Mouse (Mus musculus) spleen, postnatal 14 days (tissue): Measurements from ENCODE around the gene Ncbp3.

ENCODE experiments used
- DNase-seq, 2 experiments: peaks; one replicate each; pipeline ENCODE4 v3.0.0; 2021 to 2022; ENCODE audit warnings: low spot score in 2 of 2

Gene Ncbp3

DNA sequence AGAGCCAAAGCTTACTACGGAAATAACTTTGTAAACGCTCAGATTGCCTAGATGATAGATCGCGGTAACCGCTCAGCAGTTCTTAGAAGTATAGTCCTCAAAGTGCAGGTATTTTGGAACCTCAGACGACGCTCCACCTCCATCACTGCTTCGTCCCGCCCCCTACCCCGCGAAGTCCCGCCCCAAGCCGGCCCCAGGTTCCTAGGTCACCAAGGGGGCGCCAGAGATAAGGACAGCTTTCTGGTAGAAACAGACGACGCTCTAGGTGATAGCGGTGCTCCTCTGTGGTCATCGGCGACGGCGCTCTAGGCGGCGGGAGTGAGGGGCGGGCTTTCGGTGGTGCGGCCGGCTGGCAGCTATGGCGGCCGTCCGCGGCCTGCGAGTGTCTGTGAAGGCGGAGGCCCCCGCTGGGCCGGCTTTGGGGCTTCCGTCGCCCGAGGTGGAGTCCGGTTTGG, at the start of gene Ncbp3:
Gene Ncbp3 (plus strand): TSS at position 242 of the 455 bp plus-strand sequence.
- DNase-seq = peak; percentile 97

DNA sequence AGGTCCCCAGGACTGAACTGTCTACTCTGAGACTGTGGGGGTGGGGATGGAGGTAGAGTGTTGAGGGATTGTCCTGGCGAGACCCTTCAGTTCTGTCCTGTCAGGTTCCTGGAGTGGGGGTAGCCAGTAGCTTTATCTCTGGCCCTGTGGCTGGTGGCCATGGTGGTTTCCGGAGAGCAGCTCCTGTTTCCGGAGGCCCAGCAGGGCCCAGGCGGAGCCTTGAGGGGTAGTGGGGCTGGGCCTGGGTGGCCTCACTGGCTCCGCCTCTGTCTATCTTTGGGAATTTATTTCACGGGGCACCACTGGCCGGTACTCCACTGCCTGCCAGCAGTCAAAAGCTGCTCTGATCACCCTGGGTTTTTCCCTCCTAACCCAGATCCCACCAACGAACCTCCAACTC, 48.8 kb upstream of the Ncbp3 start, which contains the start of gene P2rx1:
Gene P2rx1 (plus strand): TSS at position 333 of the 400 bp plus-strand sequence.
- DNase-seq = no peak

DNA sequence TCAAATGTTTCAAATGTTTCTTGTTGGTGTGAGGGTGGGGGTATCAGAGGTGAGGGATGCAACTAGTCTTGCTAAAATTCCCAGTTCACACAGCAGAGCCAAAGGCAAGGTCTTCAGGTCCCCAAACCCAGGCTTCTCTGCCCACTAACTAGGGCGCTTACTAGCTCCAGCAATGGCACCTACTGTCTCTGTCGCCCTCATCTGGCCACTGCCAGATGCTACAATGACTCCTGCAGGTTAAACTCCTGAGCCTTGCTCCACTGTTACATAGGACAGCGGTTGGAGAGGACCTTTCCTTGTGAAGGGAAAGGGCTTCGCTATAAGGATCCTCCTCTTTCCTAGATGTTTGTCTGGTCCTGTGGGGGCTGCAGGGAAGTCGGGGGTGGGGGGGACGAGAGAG, 46.6 kb upstream of the Ncbp3 start:
- peak; percentile 37 to 65 for DNase-seq

DNA sequence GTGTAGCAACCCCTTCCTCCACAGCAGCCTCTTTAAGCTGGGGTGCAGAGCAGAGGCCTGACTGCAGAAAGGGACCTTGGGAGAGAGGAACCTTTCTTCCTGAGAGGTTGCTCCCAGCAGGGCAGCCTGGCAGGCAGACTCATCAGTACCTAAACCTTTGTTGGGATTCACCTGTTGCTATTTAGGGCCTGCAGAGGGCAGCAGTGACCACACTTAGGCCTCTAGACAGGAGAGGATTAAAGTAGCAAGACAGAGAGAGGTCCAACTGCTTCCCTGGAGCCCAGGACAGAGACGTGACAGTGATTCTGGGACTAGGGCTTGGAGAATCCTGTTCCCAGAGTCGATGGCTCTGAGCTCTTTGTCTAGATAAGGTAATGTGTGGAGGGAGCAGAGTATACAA, 41.2 kb upstream of the Ncbp3 start:
- peak in 1 of 2 experiments; percentile 33 for DNase-seq

DNA sequence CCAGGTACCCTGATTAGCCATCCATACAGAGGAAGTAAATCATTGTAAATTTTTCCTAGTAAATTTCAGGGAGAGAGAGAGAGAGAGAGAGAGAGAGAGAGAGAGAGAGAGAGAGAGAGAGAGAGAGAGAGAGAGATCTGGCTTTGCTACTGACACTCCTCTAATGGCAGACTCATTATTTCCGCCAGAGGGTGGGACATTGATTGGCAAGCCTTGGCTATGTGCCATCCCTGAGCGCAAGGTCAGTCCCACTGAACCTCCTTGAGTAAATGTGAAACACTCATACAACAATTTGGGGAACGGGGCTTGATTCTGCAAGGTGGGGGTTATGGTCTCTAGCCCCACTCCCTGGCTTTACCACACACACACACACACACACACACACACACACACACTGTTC, 40.5 kb upstream of the Ncbp3 start:
- DNase-seq = no peak

DNA sequence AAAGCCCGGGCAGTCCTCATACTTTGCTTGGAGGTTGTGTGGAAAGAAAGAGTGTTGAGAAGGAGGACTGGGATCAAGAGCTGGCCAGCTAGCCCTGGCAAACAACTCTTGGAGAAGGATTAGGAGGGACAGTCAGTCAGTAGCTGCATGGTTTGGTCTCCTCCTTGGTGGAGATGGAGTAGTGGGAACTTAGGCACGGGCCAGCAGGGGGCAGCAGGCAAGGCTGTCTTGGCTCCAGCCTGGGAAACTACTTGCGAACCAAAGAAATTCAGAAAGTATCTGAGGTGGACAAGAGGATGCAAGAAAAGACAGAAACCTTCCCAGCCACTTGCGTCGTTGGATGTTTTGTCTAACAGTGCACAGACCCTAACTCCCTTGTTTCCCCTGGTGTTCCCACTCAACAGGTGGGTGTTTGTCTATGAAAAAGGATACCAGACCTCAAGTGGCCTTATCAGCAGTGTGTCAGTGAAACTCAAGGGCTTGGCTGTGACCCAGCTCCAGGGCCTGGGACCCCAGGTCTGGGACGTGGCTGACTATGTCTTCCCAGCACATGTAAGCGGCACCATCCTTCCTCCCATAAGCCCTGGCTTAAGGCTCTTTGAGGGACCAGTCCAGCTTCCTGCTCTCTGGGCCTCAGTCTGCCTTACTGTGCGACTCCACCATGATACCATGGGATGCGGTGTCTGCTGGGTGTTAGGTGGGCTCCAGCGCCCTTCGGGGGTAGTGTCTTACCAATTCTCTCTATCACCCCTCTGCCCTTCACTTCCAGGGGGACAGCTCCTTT, 39.7 kb upstream of the Ncbp3 start:
- peak in 1 of 2 experiments; percentile 61 for DNase-seq

DNA sequence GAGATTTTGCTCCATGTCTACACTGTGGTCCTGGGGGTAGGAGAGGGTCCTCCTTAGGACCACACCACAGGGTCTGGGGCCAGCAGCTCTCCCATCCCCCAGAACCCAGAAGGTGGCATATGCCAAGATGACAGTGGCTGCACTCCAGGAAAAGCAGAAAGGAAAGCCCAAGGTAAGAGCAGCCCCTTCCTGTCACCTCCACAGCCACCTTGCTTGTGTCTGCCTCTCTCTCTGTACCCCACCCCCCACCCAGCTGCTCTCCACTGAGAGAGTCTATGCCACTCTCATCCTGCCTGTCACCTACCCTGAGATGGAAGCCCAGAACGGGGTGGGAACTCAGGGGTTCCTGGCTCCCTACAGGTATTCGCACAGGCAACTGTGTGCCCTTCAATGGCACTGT, 38.8 kb upstream of the Ncbp3 start:
- no peak for DNase-seq

DNA sequence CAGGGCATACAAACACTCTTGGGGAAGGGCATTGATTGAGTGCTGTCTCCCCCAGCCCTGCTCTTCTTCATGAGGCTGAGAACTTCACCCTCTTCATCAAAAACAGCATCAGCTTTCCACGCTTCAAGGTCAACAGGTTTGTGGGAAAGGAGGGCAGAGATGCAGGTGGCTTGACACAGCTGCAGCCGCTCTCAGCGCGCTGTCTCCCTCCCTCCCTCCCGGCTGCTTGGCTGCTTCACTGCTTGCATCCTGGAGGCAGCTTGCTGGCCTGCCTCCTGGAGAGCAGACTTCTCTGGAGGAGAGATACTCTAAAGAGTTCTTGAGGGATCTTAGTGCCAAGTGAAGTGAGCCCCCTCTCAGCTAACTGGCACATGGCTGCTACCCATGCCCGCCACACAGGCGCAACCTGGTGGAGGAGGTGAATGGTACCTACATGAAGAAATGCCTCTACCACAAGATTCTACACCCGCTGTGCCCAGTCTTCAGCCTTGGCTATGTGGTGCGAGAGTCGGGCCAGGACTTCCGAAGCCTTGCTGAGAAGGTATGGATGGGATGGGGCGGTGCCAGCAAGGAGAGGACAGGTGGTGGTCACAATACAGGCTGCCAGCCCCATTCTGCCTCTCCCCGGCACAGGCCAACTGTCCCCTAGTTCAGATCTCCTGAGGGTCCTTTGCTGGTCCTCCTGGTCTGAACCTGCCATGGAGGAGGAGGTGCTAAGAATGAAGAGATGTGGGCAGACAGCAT, 37.9 kb upstream of the Ncbp3 start:
- no peak for DNase-seq

DNA sequence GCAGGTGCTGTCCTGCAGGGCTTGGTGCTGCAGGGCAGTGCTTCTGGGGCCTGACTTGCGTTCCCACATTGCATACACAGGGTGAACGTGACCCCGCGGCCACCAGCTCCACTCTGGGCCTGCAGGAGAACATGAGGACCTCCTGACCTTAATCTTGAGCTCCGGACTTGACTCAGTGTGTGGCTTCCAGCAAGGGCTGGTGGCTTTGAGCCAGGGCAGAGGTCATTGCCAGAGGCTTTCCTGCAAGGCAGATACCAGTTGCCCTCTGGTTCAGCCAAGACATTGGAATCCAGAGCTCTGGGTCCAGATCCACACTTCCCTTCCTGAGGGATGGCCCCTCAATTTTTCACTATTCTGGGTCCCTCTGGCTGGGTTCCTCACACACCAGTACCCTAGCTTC, 33.6 kb upstream of the Ncbp3 start:
- DNase-seq = no peak

DNA sequence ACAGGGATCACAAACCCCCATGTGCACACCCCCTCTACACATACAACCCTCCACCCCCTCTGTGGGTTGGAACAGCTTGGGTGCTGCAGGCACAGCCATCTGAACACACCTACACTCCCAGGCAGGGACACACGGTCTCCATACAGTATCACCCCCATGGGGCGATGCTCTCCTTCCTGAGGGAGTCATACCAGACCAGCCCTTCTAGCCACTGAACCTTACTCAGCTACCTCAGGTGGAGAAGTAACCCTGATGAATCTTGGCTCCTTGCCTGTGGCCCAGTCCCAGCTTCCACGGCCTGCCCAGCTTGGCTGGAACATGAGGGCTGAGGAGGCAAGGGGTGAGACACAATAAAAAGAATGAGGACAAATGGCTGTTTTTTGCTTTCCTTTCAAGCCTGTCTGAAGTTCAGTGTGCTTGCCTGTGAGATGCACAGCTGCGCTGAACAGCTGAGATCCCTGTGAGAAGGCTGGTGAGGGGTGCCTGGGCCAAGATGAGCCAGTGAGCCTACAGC, 32.7 kb upstream of the Ncbp3 start:
- DNase-seq = no peak

DNA sequence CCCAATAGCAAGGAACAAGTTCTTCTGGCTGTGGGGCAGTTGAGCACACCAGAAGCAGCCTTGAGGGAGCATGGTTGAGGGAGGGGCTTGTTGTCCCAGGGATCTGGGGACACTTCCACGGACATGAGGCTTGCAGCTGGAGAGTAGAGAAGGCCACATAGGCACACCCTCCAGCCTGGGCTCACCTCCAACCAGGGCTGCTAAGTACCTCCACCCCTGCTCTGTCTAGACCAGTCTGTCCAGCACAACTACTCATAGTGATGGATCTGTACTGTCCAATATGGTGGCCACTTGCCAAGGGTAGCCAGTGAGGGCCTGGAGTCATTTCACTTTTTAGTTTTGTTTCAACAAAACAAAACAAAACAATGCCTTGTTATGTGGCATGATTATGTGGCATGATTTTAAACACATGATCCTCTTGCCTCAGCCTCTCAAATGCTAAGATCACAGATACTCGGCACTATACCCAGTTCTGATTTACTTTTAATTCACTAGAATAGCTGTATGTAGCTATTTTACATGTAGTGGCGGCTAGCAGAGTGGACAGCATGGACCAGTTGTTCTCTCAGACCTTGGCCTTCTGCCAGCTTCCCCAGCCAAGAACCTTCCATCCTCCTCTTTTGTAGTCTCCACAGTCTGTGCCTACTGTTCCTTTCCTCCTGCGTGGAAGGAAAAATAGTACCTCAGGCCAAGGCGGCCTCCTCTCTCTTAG, 32.0 kb upstream of the Ncbp3 start:
- DNase-seq = no peak

DNA sequence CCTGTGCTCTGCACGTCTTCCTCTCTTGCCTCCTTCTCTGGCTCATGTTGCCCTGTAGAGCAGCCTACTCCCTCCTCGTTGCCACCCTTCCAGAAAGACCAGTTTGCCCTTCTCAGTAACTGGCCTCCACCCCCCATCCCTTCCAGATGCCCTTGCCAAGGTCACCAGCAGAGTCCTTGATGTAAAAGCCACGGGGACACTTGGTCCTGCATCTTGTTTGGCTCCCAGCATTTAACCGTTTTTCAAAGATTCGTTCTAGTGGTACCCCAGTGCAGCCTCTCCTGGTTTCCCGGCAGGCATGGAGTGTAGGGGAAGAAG, 31.5 kb upstream of the Ncbp3 start:
- DNase-seq = no peak

DNA sequence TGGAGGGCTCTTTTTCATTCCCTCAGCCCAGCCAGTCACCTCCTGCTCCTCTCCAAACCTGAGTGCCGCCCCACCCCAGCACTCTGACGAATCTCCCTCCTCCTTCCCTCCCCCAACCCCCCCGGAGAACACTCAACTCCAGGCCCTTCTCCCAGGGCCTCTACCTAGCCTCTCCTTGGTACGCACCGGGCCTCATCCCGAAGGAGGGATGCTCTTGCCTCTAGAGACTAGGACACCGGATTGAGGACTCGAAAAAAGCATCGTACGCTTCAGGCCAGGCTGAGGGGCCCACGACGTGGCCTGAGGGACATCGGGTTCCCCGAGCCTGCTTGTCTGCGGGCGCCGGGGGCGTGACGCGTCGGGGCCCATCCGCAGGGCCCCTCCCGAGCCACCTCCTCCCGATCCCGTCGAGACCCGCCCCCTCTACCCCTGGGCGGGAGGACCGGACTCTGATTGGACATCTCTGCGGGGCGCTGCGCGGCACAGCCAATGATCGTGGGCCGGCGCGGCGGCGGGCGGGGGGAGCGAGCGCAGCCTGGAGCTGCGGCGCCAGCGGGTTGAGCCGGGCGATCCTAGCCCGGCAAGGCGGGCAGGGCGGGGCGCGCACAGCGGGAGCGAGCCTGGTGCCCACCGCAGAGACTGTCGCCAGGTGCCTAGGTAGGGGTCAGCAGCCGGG, 29.0 kb upstream of the Ncbp3 start, which contains the start of gene Camkk1:
Gene Camkk1 (plus strand): TSS at position 538 of the 676 bp plus-strand sequence.
- peak; percentile 69 to 72 for DNase-seq

DNA sequence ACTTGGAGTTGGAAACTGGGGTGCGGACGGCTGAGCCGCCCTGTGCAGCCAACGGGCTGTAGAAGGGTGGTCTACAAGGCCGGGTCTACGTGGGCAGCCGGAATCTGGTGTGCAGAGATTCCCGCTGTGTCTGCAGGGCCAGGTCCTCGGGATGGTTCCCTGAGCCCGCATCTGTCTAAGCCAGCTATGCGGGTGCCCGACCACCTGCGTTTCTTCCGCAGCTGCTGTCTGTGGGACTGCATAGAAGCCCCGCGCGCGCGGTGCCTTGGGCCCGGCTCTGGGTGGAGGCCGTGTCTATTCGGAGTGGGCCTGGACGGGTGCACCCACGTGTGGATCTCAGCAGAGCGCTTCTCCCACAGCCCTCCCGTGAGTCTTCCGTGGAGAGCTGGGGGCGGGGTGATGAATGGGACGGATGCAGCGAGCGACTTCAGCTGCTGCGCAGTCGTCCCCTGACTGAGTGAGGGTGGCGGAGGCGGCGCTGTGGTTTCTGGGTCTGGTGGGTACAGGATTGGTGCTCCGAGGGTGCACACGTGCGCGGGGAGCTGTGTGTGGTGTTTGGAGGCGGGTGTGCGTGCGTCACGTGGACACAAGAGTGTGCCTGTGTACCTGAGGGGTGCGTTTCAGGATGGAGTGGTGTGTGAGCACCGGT, 28.3 kb upstream of the Ncbp3 start:
- DNase-seq = peak; percentile 50 to 51

DNA sequence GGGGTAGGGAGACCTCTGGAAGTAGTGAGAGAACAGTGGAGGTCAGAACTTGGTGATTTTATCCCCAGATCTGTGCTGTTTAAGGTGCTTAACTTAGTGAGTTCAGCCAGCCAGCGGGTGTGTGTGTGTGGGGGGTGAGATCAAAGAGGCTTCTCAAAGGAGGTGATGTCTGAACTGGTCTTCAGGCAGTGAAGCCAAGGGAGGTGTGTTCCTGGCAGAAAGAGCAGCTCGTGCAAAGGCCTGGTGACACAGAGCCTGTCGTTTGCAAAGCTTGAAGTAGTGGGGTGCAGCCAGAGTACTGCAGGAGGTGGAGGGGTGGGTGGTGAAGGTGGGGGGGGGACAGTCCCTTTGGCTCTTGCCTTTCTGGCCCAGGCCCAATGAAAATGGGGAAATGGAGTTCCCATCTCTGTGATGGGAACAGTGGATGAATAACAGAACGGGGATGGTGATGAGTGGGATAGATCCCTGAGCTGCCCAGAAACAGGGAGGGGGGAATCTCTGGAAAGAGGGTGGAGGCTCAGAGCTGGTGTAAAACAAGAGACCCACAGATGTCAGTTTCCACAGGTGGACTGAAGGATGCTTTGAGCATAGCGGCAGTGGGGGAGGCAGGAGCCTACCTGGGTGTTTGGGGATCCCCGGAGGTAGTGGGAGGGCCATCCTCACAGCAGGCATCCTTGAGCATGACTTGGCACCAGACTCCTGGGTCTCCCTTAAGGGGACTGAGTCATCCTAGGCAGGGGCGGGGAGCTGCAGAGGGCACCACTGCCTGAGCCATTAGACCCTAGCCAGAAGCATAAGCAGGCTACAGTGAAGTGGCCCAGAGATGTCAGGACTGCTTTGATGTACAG, 26.4 kb upstream of the Ncbp3 start:
- DNase-seq = no peak

DNA sequence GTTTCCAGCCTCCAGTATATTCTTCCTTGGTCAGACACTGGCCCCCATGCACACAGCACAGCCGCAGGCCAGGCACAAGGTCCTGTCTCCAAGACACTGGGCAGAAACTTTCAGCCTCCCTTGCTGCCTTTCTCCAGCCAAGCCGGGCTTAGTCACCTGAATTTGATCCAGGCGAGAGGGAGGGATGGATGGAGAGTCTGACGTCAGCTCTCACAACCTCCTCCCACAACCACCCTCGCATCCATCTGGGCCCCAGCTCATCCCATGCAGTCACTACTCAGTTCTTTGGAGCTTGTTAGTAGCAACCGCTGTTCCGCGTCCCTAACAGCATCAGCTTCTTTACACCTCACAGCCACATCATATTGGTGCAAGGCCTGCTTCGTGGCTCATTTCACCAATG, 24.5 kb upstream of the Ncbp3 start:
- DNase-seq = no peak

DNA sequence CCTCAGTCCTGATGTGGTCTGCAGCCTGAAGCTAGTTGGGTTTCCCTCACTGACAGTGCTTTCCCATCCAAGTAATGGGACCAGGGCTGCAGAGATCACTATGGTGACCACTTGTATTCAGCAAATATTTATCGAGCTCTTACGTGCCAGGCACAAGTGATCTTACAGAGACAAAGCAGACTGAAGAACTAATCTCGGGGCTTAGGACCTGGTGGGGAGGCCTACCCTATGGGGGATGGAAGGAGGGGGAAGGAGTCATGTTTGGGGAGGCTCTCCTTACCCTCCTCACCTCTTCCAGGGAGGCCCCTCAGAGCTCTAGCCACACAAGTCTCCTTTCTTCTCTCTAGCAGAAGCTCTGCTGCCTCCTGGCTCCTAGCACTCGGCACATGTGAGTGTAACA, 23.8 kb upstream of the Ncbp3 start:
- no peak for DNase-seq

DNA sequence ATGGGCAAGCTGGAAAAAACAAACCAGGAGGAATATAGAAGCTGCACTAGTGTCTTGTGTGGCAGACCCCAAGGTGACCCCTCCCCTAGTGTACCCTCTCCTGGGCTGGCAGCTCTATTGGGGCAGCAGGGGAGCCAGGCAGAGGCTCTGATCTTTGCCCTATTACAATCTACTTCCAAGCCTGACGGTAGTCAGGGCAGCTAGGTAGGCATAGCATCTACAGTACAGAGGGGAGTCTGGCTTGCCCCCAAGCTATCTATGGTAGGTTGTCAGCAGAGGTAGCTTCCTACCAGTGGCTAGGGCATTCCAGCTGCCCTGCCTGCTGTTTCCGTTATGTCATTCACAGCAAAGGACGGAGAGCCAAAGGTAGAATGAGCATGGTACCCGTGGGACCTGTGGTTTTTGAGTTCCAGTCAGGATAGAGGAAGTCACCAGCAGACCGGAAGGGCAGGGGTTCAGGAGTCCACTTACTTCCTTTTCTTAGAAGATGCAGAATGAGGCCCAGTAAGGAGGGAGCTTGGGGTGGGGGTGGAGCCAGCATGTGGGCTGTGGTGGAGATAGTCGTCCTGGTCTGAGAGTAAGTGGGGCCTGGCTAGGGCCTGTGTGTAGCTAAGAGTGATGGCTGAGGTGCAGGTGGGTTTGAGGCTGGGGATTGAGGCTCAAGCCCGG, 23.2 kb upstream of the Ncbp3 start:
- peak in 1 of 2 experiments; percentile 37 for DNase-seq

DNA sequence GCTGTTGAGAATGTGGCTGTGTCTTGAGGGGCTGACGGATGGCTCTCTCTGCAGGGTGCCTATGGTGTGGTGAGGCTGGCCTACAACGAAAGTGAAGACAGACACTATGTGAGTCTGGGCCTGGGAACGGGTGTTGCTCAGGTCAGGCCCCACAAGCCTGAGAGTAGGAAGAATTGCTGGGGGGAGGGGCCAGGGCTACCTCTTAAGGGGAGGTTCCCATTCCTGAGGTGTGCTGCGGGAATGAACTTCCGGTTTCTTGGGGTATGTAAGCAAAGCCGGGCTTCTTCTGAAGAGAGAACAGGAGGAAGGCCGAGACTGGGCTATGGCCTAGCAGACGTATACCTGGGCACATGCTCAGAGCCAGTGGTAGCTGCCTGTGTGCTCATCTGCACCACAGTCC, 20.6 kb upstream of the Ncbp3 start:
- no peak for DNase-seq
